Mouse (Mus musculus) c-Kit-negative CD71-positive TER-119-positive erythroid progenitor cells, embryonic 14.5 days (primary cell): ENCODE measurements around the gene Gpr179.
A peak's percentile ranks its signal among the peaks of the same experiment; 100 is the strongest.
"Not testable (repeated sequence)": the region's sequence is repeated elsewhere in the genome, so short reads cannot be mapped to it uniquely, and the experiment has no call there.

Experiments used
- DNase-seq: peaks from one replicate; pipeline ENCODE4 v3.0.0-alpha.2; 2013; ENCODE audit warnings: low read depth, low spot score

Gpr179 gene

DNA sequence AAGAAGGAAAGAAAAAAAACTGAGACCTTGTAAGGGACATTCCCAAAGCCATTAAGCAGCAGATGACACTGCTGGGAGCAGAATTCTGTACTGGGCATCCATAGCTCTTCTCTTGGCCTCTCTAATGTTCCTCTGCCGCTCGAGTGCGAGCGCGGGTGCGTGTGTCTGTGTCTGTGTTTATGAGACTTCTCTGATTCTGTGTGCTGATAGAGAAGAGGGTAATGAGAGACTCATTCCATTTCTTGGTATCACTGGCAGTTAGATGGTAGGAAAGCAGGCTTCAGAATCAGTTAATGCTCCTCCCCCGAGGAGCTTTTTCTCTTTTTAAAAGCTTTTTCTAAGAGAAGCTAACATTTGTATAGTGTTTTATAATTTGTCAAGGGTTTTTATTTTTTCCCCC lies 3.4 kb upstream of the Gpr179 start:
- no peak for DNase-seq

DNA sequence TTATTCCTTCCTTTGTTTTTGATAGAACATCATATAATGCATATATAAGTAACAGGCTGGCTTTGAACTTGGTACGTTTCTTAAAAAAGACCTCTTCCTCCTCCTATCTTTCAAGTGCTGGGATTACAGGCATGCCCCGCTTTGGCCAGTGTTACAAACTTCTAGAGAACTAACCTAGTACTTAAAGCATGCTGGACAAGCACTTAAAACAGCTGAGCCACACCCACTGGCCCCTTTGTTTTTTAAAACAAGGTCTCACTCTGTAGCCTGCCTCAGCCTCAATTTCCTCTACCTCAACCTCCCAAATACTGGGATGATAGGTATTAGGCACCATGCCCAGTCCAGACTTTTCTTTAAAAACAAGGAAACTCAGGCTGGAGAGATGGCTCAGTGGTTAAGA lies 2.8 kb upstream of the Gpr179 start:
- DNase-seq = no peak

DNA sequence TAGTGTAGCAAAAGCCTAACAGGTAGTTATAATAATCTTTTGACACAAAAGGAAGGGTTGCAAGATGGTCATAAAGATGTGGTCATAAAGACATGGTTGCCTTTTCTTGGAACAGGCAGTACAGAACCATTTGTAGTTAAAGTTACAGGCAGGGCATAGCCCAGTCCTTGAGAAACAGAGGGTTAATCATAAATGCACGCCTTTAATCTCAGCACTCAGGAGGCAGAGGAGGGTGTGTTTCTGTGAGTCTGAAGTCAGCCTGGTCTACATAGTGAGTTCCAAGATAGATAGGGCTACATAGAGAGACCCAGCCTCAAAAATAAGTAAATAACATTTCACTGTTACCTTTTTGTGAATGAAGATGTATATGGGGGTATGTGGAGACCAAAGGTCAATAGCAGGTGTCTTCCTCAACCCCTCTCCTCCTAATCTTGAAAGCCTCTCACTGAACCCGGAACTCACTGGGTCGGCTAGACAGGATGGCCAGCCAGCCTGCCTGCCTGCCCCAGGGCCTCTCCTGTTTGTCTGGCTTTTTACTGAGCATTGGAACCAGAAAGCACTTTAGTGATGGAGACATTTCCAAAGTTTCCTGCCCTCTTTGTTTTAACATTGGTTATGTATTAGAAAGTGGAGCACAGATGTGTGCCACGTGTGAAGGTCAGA lies 1.2 kb upstream of the Gpr179 start:
- no peak for DNase-seq

DNA sequence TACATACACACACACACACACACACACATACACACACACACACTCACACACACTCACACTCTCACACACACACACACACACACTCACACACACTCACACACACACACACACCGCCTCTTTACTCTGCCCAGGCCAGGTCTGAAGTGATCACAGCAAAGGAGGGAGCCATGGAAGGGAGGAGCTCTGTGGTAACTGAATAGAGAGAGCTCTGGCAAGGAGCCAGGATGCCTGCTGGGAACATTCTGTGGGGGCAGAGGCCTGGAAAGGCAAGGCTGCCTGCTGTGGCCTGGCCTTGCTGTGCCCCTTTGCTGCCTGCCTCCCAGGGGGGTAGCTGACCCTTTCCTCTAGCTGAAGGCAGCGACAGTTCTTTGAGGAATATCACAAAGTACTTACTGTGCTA lies 1.8 kb downstream of the Gpr179 start:
- DNase-seq = no peak

DNA sequence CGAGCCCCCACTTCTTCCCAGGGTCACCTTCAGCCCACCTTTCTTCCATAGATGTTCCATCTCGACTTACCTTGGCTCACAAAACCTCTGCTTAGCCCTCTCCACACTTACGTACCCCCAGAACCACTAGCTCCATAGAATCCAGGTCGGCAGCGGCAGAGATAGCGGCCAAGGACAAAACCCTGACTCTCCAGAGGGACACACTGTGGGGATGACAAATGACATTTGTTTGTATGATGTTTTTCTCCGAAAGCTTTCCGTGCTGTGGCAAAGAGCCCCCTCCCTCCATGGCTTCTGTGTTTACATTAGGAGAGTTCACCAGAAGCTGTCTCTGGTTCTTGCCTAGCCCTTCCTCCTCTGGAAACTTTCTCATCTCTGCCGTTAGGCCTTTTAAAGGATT lies 4.6 kb downstream of the Gpr179 start:
- DNase-seq = no peak

DNA sequence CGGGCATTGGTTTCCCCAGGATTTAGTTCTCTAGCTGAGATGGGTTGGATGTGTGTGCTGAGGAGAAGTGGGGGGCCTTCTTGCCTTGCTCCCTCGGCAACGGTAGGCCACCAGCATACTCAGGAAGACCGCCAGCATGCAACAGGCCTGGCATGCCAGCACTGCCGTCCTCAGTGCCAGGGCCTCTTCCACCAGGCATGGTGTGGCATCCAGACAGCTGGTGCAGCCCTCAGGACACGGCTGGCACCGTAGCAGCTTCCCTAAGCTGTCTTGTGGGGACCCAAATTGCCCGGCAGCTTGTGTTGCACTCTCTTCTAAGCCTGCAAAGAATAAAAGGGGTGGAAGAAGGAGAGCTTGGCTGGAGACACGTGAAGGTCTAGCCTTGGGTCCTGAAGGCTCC lies 5.5 kb downstream of the Gpr179 start:
- DNase-seq = no peak

DNA sequence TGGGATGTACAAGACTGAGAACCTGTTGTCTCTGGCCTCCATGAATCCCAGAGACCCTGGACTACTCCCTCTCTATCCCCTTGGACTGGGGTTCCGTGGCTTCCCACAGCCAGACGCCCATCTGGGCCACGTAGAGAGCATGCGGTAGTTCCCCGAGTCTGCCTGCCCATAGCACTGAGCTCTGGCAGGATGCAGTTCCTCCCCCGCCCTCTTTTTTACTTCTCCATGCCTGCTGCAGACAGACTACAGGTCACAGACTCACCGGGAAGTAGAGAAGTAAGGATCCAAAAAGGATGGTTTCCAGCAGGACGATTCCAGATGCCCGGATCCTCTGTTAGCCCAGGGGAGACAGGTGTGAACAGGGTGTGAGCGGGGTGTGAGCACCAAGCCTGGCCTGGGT lies 6.4 kb downstream of the Gpr179 start:
- no peak for DNase-seq

DNA sequence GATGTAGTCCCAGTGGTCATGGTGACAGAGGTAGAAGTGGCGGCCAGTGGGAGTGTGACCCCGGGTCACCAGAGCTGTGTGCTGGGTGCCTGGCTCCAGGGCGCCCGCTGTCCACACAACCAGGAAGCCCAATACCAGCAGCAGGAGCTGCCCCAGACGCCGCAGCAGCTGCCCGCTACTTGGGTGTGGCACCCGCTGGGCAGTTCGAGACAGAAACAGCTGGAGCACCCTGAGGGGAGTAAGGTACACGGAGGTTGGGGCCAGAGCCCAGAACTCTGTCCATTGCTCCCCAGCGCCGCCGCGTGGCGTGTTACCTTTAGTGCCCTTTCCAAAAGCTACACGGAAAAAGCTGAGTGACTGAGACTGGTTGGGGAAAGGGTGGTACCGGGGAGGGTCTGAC lies 8.3 kb downstream of the Gpr179 start:
- no peak for DNase-seq

DNA sequence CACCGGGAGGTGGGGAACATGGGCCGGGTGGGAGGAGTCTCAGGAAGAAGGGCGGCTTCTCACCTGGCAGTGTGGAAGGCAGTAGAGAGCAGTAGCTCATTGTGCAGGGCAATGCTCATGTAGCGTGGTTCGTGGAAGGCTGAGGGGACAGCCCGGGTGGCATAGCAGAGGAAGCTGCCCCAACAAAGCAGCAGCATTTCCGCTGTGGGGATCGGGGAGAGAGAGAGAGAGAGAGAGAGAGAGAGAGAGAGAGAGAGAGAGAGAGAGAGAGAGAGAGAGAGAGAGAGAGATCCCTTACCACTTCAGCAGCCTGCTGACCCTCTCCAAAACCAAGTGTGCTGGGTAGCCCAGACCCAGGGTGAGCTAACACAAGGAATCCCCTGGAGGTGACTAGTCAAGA lies 8.7 kb downstream of the Gpr179 start:
- no peak for DNase-seq

DNA sequence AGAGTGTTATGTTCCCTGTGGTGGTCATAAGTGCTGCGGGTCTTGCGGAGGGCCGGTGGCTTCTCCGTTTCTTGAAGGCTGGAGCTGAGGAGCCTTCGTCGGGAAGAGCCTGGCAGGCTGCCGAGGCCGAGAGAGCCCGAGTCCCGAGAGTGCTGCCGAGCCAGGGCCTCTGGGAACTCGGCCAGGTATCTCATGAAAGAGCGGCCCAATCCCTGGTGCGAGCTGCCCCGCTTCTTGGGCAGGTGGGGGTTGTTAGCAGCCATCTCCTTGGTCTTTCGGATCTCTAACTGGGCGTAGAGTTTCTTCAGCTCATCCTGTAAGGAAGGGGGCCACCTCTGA lies 12.9 kb downstream of the Gpr179 start:
- DNase-seq = no peak

DNA sequence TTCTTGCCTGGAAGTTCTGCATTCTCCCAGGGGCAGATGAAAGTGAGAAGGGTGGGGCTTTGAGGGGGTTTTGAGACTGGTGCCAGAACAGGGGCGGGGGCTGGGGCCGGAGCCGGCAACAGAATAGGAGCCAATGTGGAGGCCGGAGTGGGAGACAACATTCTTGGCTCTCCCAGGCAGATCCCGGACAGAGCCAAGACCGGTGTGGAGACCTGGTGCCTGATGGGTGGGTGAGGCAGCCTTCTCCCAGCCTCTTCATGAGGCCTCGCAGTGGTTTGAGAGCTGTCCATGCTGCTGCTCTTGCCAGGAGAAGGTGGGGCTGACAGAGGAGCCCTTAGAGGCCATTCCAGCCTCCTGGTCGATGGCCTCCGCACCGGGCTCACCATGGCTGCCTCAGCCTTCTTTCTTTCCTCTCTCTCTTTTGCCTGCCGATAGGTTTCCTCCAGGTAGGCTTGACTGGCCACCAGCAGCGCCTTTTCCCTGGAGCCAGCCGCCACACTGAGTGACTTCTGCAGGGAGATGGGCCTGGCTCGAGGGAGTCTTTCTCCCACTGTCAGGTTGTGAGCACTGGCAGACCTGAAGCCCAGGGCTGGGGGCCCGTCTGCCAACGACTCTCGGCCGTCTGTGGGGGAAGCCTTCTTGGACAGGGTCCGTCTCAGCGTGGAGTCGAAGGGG lies 13.4 kb downstream of the Gpr179 start:
- no peak for DNase-seq

DNA sequence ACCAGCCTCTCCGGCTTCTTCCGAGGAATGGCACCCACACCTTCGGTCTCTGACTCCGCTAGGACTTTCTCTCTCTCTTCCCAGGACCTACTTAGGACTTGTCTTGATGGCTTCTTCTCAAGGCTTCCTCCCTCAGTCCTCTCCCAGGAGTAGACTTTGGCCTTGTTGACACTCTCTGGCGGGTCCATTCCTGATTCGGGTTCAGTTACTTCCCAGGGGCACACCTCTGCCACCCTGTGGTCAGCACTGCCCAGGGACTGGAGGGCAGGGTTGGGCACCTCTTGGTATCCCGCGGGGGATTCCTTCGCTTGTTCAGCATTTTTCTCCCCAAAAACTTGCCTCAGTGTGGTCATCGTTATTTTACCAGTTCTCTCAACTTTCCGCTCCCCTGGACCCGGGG lies 14.5 kb downstream of the Gpr179 start:
- DNase-seq = no peak

DNA sequence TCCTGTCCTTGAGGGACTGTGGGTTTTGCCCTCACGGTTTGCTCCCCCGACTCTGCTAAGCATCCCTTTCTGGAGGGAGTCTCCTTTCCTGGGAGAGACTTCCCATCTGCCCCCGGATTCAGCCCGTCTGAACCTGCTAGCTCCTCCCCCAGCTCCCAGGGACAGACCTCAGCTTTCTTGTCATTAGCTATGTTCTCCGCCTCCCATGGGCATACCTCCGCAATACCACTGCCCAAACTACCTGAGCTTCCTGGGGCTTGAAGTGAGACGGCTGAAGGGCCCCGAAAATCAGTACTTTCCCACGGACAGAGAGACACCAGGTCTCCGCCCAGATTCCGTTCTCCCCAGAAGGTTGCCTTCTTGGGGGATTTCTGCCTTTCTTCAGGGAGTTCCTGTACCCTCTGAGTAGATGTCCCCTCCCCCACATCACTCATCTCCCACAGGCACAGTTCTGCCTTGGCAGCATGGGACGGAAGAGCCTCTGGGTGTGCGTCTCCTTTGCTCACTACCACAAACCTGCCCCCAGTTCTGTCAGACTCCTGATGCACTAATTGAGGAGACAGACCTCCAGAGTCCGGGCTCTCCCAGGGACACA lies 15.0 kb downstream of the Gpr179 start:
- no peak for DNase-seq

DNA sequence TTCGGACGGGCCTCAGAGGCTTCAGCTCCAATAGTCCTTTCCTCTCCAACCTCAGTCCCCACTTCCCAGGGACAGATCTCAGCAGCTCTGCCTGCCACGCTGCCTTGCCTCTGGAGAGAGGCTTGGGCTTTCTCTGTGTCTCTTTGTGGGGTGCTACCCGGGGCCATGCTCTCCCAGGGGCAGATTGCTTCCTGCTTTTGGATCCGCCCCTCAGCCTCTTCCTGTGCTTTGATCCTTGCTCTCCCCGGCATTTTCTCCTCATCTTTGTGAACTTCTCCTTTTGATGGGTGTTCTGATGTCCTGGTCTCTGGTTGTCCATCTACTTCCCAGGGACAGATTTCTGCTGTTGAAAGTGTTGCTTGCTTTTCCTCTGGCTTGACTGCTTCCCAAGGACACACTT lies 15.6 kb downstream of the Gpr179 start:
- no peak for DNase-seq

DNA sequence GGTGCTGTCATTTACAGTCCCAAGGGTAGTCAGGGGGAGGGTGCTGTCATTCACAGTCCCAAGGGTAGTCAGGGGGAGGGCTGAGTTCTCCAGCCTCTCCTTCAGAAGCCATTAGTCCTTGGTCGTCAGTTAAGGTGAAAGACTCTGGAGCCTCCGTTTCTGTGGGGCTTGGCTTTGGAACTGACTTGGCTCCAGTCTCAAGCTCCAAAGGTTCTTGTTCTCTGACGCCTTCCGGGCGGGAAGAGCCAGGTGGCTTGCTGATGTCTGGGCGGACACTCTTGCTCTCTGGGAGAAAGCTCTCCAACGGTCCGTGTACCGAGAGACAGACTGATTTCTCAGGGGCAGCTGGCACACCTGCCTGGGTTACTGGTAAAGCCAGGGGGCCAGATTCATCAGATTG lies 17.5 kb downstream of the Gpr179 start:
- DNase-seq = no peak

DNA sequence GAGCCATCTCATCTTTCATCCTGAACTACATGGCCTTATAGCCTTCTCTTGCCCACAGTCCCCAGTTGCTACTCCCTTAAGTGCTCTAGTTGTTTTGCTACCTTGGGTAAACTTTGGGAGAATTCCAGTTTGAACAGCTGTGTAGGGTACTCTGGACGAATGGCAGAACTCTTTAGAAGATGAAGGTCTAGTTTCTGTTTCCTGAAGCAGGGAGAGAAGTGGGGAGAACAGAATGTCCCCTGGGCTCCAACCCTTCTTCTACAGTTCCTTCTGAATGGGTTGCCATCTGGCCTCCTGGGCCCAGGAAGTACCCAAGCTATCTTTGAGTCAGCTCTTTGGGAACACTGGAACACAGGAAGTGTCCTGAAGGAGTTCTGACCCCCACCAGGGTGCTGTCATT lies 18.0 kb downstream of the Gpr179 start:
- DNase-seq = no peak

DNA sequence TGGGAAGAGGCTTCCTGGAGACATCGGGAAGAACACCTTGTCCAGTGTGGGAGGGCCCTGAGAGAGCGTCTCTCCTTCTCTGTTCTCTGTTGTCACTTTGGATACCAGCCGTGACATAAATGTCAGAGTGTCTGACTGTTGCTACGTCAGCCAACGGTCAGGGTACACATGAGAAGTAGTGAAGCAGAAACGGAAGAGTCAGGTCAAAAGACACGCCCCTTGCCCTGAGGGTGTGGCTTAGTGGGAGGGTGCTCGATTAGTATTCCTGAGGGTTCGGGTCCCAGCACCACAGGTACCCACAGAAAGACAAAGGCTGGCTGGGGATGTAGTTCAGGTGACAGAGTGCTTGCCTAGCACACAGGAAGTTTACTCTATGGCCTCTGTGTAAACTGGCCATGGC lies 18.8 kb downstream of the Gpr179 start:
- DNase-seq = no peak

DNA sequence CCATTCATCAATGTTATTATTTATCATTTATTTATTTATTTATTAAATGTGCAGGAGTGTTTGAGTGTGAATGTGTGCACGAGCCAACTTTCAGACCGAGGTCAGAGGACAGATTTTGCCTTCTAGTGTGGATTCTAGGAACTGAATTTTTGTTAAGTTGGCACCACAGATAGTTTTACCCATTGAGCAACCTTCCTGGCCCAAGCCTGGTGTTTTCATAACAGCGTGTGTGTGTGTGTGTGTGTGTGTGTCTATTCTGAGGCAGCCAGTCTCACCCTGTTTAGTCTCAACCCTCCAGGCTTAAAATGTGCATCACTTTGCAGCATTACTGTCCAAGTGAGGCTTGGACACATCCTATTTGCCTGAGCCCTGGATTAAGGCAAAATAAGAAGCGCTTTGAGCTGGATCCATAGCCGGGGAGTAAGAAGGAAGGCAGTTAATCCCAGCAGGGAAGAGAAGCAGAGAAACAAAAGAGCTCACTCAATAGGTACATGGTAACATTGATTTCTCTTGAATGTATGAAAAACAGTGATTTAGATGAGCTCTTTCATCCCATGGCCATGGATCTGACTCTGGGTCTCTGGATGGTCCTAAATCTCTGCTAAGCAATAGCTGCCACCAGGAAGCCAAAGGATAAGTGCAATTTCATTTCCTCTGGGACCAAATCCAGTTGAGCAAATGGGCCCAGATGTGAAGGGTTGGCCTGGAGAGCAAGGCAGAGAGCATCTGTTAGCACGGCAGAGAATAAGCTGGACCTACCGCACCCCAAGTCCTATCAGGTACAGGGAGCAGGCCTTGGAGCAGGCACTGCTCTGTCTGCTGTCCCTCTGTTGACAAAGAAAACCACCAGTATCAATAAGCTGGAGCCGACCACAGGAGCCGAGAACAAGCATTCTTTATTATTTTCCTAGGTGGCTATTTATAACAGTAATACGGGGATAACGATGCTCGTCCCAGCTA lies 20.4 kb downstream of the Gpr179 start:
- no peak for DNase-seq

DNA sequence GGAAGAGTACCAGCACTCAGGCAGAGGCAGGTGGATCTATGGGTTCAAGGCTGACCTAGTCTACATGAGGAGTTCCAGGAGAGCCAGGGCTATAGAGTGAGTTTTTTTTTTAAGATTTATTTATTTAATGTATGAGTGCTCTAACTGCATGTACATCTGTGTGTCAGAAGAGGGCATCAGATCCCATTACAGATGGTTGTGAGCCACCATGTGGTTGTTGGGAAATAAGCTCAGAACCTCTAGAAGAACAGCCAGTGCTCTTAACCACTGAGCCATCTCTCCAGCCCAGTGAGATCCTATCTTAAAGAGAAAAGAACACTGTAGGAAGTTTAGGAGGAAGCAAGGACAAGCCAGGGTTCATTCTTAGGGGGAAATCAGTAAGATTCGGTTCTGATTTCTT lies 21.6 kb downstream of the Gpr179 start:
- DNase-seq = no peak

DNA sequence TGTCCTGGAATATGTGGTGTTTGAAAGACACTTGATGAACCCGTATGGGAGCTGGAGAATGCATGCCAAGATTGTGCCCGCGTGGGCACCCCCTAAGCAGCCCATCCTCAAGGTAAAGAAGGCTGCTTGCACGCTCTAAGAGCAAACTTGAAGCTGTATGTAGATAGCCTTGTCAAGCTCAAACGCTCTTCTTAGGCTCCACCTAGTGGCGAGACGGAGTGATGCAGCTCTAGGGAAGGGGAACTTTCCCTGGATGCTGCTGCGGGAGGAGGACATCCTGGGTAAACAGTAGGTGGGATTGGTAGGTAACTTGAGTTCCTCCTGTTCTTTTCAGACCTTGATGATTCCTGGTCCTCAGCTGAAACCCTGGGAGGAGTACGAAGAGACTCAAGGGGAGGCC lies 23.7 kb downstream of the Gpr179 start:
- peak; percentile 54 for DNase-seq

DNA sequence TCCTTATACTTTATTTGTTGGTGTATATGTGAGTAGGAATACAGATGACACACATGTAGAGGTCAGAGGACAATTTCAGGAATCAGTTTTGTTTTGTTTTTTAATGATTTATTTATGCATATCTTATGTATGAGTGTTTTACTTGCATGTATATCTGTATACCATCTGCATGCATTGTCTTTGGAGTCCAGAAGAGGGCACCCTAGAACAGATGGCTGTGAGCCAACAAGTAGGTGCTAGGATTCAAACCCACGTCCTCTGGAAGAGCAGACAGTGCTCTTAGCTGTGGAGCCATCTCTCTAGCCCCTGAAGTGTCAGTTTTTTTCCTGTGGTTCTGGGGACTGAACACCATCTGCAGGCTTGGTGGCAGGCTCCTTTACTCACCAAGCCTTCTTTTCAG lies 26.7 kb downstream of the Gpr179 start:
- DNase-seq = no peak

DNA sequence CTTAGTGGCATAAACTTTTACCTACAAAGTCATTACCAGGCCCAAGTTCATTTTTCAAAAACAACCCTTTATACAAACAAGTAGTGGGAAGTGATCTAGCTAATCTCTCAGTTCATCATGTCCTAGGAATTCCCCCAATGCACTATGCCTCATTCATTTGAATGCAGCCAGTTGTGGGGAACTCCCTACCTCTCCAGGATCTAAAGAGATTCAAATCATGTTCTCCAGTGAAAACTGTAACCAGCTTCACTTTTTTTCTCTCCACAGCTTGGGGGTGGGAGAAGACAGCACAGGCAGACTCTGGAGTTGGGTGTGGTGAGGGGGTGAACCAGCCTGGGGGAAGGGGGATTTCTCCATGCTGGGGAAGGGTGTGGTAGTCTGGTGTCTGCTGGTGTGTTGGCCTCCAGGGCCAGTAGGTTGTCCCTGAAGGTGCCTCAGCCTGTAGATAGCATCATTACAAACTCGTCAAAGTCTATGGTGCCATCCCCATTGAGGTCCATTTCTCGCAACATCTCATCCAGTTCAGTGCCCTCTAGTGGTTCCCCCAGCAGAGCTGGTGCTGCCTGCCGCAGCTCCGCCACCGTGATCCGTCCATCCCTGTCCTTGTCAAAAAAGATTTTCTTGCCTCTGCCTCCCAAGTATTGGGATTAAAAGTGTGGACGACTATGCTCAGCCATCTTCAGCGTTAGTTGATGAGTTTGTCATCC lies 29.8 kb downstream of the Gpr179 start:
- not testable (repeated sequence) for DNase-seq
